Mouse (Mus musculus): ENCODE results near the gene Abl2. TPM values are rescaled to one million over a fixed set of nuclear protein-coding genes. Genes with fewer than 3 reads are reported as not detected.

Gene Abl2
- polyA plus RNA-seq, 1 experiment, result 6.9 TPM

DNA sequence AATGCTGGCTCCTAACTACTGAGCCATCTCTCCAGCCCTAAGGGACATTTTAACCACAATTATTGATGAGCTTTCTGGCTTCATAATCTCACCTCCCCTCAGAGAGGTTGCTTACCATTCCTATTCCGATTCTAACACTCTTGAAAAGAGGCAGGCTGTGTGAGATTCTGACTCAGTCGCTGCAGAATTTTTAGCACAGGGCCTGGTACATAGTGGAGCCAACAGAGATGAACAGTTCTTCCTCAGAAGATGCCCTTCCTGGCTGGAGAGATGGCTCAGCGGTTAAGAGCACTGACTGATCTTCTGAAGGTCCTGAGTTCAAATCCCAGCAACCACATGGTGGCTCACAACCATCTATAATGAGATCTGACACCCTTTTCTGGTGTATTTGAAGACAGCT, 113.3 kb downstream of the Abl2 start:
- no peak for DNase-seq (ENCODE audit: low read depth)

DNA sequence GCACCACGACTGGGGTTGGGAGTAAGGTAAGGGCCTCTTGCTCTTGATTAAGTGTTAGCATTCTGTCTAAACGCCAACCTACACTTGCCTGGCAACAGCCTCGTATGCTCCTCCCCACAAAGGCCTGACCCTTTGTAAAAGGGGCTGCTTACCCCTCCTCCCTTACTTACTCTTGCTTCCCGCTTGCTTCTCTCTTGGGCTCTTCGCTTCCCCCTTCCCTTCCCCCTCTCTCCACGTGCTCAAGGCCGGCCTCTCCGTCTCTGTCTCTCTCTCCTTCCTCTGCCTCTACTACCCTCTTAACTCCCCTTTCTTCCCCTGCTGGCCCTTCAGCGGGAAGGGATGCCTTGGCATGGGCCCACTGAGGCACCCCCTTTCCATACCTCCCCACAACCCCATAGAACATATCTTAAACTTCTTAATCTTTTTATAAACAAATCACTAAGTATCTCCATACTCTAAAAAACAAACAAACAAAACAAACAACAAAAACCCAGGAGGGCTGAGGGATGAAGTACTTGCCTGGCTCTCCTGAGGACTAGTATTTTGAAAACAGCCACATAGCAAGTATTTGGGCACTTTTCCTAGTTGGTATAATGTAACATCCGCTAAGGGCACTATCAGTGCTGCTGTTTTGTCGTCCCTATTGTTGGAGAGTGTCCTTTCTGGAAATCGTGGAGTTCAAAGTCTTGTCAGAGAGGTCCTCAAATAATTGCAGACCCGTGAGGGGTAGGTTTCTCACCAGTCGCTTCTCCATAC, 114.3 kb downstream of the Abl2 start:
- no peak for DNase-seq (ENCODE audit: low read depth)

GRCm38 (mm10) chr1:156673476-156674194, 115.0 kb downstream of the Abl2 start:
- DNase-seq (ENCODE audit: low read depth), result no peak

DNA sequence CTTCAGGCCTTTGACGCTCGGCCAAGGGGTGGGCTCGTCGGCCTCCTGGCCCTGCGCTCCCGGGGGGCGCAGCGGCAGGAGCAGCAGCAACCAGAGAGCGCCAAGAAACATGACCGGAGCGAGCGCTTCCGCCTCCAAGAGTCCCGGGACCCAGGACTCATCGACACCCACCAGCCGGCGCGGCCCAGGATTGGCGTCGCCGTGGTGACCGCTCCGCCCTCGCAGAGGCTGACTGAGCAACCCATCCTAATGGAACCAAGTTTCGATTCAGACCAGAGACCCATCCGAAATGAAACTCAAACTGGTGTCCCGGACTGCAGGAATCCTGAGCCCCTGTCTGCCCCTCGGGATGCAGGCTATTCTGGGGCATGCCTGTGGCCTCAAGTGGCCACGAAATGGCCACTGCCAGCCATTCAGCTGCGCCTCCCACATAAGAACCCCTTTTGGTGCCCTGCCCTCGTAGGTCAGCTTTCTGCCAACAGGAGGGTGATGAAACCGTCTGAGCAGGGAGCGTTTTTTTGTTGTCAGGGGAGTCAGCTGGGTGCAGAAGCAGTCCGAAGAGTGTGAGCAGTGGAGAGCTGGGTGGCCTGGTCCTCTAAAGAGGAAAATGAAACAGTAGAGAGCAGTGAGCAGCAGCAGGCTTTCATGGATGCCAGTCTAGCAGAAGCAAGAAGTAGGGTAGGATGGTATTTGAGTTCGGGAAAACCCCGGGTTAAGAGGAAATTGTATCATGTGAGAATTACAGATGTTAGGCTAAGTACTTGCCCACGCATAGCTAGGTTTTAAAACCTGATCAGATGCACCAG, 115.8 kb downstream of the Abl2 start, which contains the start of gene Tor3a:
Gene Tor3a, minus strand, starts transcription at position 162 of the 806 bp plus-strand sequence.
- DNase-seq (ENCODE audit: low read depth), result no peak

DNA sequence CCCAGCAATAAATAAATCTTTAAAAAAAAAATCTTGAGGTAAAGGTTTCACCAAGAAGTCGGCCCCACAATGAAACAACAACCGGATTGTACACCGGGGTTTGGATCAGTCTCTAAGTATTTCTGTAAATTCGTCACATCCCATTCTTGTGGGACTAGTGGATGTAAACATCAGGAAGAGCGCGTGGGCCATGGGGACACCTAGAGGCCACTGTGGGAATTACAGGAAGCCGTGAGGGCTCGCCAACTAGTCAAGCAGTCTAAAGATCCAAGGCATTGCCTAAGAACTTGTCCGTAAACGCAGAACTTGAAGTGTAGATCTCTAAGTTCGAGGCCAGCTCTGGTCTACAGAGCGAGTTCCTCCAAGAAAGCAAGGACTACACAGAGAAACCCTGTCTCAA, 117.6 kb downstream of the Abl2 start:
- DNase-seq (ENCODE audit: low read depth), result no peak

- no peak for DNase-seq (ENCODE audit: low read depth)
Measured at GRCm38 (mm10) chr1:156676596-156676995, 118.0 kb downstream of the Abl2 start.

- DNase-seq (ENCODE audit: low read depth), result no peak
Measured at GRCm38 (mm10) chr1:156677230-156677629, 118.6 kb downstream of the Abl2 start.

DNA sequence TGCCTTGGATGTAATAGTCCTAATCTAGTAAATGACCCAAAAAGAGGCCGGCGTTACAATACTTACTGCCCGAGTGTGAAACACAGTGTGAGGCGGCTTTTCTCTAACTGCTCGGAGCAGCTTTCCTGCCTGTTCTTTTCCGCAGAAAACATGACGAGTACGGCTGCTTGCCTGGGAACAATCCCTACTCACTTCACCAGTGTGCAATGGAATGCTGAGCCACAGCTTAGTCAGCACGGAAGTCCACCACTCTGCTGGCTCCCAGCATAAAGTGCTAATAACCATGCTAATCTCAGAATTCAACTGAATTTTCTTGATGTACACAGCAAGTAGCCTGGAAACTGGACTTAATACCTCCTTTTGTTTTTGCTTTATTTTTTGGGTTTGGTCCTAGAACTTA, 121.0 kb downstream of the Abl2 start:
- no peak for DNase-seq (ENCODE audit: low read depth)

DNA sequence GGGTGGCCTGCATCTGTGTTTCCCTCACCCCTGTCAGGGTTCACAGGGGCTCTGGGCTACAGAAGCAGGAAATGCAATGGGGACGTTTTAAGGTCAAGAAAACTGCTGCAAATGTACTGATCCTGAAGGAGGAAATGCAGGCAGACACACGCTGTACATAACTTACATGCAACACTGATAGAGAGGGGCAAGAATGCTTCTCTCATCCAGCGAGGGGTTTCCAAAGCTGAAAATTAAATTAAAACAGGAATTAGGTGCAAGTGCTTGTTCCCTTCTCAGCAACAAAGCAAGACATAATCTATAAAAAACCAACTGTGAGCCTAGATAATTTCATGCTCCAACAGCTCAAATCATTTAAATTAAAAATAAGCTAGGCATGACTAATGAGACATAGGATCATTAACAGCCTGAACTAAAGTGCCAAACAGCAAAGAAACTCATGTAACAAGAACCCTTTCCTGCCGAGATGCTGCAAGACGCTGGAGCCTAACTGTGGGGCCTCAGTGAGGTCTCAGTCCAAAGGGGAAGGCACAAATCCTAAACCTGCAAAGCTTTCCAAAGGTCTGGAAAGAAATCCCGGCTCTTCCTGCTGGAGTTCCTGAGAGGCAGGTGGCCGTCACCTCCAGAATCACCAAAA, 127.6 kb downstream of the Abl2 start:
- DNase-seq (ENCODE audit: low read depth), result no peak

Other genes starting within 250 kb of the Abl2 start
- gene Nphs2, start 248.1 kb upstream of the Abl2 start, polyA plus RNA-seq (2012; rRNA removed), result not detected in 2 replicates
- gene Gm2000, start 192.7 kb upstream of the Abl2 start, polyA plus RNA-seq (2012; rRNA removed), result 25.6 and 38.5 TPM in 2 replicates
- 0.05 and 2.3 TPM in 2 replicates for gene Axdnd1, start 137.6 kb upstream of the Abl2 start, polyA plus RNA-seq (2012; rRNA removed)
- 25.0 and 27.8 TPM in 2 replicates for gene Soat1, start 84.5 kb upstream of the Abl2 start, polyA plus RNA-seq (2012; rRNA removed)
- 10.1 and 10.9 TPM in 2 replicates for gene Gm10031, start 34.8 kb upstream of the Abl2 start, polyA plus RNA-seq (2012; rRNA removed)
- gene Tor3a, start 115.6 kb downstream of the Abl2 start, polyA plus RNA-seq (2012; rRNA removed), result 20.2 and 23.5 TPM in 2 replicates
- 53.4 and 64.3 TPM in 2 replicates for gene Fam20b, start 160.3 kb downstream of the Abl2 start, polyA plus RNA-seq (2012; rRNA removed)

All from gonadal fat pad, adult 2 months (tissue).